Mouse (Mus musculus) stomach, embryonic 15.5 days (tissue): ENCODE data around the gene Slc35e3. TPM values are rescaled to one million over a fixed set of nuclear protein-coding genes. Genes with fewer than 3 reads are reported as not detected.

Experiments
- ATAC-seq: fragments of 200-750 bp; cut with Nextera tagmentation; 2 replicates; pipeline ENCODE4 v1.8.0; 2017; ENCODE audit warnings: low read depth, moderate number of reproducible peaks, moderate TSS enrichment; ENCODE audit not compliant: insufficient read depth, low FRiP score
- H3K27ac ChIP-seq: fragments of 300-500 bp; sonication (generic); 2 replicates; pipeline ENCODE4 v1.5.1; 2015; ENCODE audit warnings: mild to moderate bottlenecking, inconsistent platforms
- H3K27me3 ChIP-seq: fragments of 300-500 bp; sonication (generic); replicated peaks from 2 replicates; pipeline ENCODE4 v1.6.1; 2015; ENCODE audit warnings: inconsistent platforms
- H3K36me3 ChIP-seq: fragments of 300-500 bp; sonication (generic); 2 replicates; pipeline ENCODE4 v1.6.1; 2015; ENCODE audit warnings: inconsistent platforms
- H3K4me1 ChIP-seq: fragments of 300-500 bp; sonication (generic); 2 replicates; pipeline ENCODE4 v1.6.1; 2015; ENCODE audit warnings: inconsistent platforms
- H3K4me2 ChIP-seq: fragments of 300-500 bp; sonication (generic); 2 replicates; pipeline ENCODE4 v1.6.1; 2015; ENCODE audit warnings: mild to moderate bottlenecking, inconsistent platforms
- H3K4me3 ChIP-seq: fragments of 300-500 bp; sonication (generic); replicated peaks from 2 replicates; pipeline ENCODE4 v1.5.1; 2015; ENCODE audit warnings: inconsistent platforms
- H3K9ac ChIP-seq: fragments of 300-500 bp; sonication (generic); 2 replicates; pipeline ENCODE4 v1.6.1; 2015; ENCODE audit warnings: inconsistent platforms
- H3K9me3 ChIP-seq: fragments of 300-500 bp; sonication (generic); 2 replicates; pipeline ENCODE4 v1.6.1; 2016; ENCODE audit warnings: inconsistent platforms
- WGBS: fragments of 180-500 bp; shearing (Covaris S2); methylation state at CpG from one replicate; pipeline ENCODE4 v1.1.7; 2015; 5-methylcytosine and 5-hydroxymethylcytosine counted together
- polyA plus RNA-seq: library from polyadenylated mRNA; unstranded; fragments of >200 nt; fragmentation: Nextera tagmentation; extraction: Ambion mirVana; gene quantifications from 2 replicates; pipeline ENCODE4 v1.2.1, GENCODE M21; 2015

The Slc35e3 gene
- polyA plus RNA-seq, 1 experiment from 2014 or later, result 16.5 TPM

GRCm38 (mm10) chr10:117732962-117733592, 13.1 kb downstream of the Slc35e3 start:
- Histone ChIP-seq H3K9ac (no peak overlapping the region), H3K9me3 (no peaks in the 10 kb centered on the region), H3K4me3 (no peak overlapping the region), H3K36me3 (no peaks in the 10 kb centered on the region), H3K27ac (no peak overlapping the region), H3K4me1 (no peaks in the 10 kb centered on the region; the same call in 1 of the 2 replicates), H3K4me2 (no peak overlapping the region), H3K27me3 (no peaks in the 10 kb centered on the region)
- 78% methylated on average over 14 of the region's 14 CpGs for WGBS
- ATAC-seq, result no peak

GRCm38 (mm10) chr10:117732184-117732583, 14.0 kb downstream of the Slc35e3 start:
- WGBS, result 64% methylated on average over 5 of the region's 5 CpGs
- Histone ChIP-seq H3K36me3 (no peaks in the 10 kb centered on the region), H3K27ac (no peak overlapping the region), H3K27me3 (no peaks in the 10 kb centered on the region), H3K9me3 (no peaks in the 10 kb centered on the region), H3K4me2 (no peak overlapping the region), H3K4me3 (no peak overlapping the region), H3K9ac (no peak overlapping the region), H3K4me1 (no peaks in the 10 kb centered on the region; the same call in 1 of the 2 replicates)
- peak; percentile 69 for ATAC-seq

- Histone ChIP-seq H3K4me1 (no peaks in the 10 kb centered on the region; the same call in 1 of the 2 replicates), H3K36me3 (no peaks in the 10 kb centered on the region), H3K9ac (no peak overlapping the region), H3K27me3 (no peaks in the 10 kb centered on the region), H3K4me2 (no peak overlapping the region), H3K9me3 (no peaks in the 10 kb centered on the region), H3K4me3 (no peak overlapping the region), H3K27ac (no peak overlapping the region)
- WGBS, result 54% methylated on average over 15 of the region's 15 CpGs
- no peak for ATAC-seq
These were observed 14.7 kb downstream of the Slc35e3 start for GRCm38 (mm10) chr10:117731244-117732101.

GRCm38 (mm10) chr10:117730637-117731203, 15.4 kb downstream of the Slc35e3 start:
- Histone ChIP-seq H3K27me3 (no peaks in the 10 kb centered on the region), H3K36me3 (no peaks in the 10 kb centered on the region), H3K9ac (no peak overlapping the region), H3K27ac (no peak overlapping the region), H3K4me2 (no peak overlapping the region), H3K9me3 (no peaks in the 10 kb centered on the region), H3K4me3 (no peak overlapping the region), H3K4me1 (no peaks in the 10 kb centered on the region; the same call in 1 of the 2 replicates)
- 91% methylated on average over 12 of the region's 12 CpGs for WGBS
- no peak for ATAC-seq

GRCm38 (mm10) chr10:117730140-117730539, 16.0 kb downstream of the Slc35e3 start:
- Histone ChIP-seq H3K4me1 (no peaks in the 10 kb centered on the region; the same call in 1 of the 2 replicates), H3K9me3 (no peaks in the 10 kb centered on the region), H3K4me3 (no peak overlapping the region), H3K27ac (no peak overlapping the region), H3K27me3 (no peaks in the 10 kb centered on the region), H3K9ac (no peak overlapping the region), H3K36me3 (no peaks in the 10 kb centered on the region), H3K4me2 (no peak overlapping the region)
- 92% methylated on average over 7 of the region's 7 CpGs for WGBS
- ATAC-seq, result no peak

GRCm38 (mm10) chr10:117729139-117729814, 16.9 kb downstream of the Slc35e3 start:
- Histone ChIP-seq H3K9me3 (no peaks in the 10 kb centered on the region), H3K9ac (no peak overlapping the region), H3K4me2 (no peak overlapping the region), H3K27me3 (no peaks in the 10 kb centered on the region), H3K4me3 (no peak overlapping the region), H3K36me3 (no peaks in the 10 kb centered on the region), H3K4me1 (no peaks in the 10 kb centered on the region; the same call in 1 of the 2 replicates), H3K27ac (no peak overlapping the region)
- WGBS, result 54% methylated on average over 11 of the region's 11 CpGs
- no peak for ATAC-seq

- 86% methylated on average over 5 of the region's 5 CpGs for WGBS
- no peaks in the 10 kb centered on the region; the same call in 1 of the 2 replicates for H3K4me1 ChIP-seq
- no peak overlapping the region for H3K4me3 ChIP-seq
- no peak overlapping the region for H3K9ac ChIP-seq
- H3K9me3 ChIP-seq, result no peaks in the 10 kb centered on the region
- no peaks in the 10 kb centered on the region for H3K27me3 ChIP-seq
- no peaks in the 10 kb centered on the region for H3K36me3 ChIP-seq
- no peak overlapping the region for H3K27ac ChIP-seq
- H3K4me2 ChIP-seq, result no peak overlapping the region
- no peak for ATAC-seq
These were observed 17.6 kb downstream of the Slc35e3 start for GRCm38 (mm10) chr10:117728574-117728973.

- Histone ChIP-seq H3K36me3 (no peaks in the 10 kb centered on the region), H3K27ac (no peak overlapping the region), H3K4me1 (no peaks in the 10 kb centered on the region; the same call in 1 of the 2 replicates), H3K9ac (no peak overlapping the region), H3K9me3 (no peaks in the 10 kb centered on the region), H3K27me3 (no peaks in the 10 kb centered on the region), H3K4me3 (no peak overlapping the region), H3K4me2 (no peak overlapping the region)
- ATAC-seq, result no peak
- WGBS, result 71% methylated on average over 9 of the region's 9 CpGs
These were observed 18.6 kb downstream of the Slc35e3 start for GRCm38 (mm10) chr10:117727518-117728110.

GRCm38 (mm10) chr10:117726888-117727385, 19.2 kb downstream of the Slc35e3 start:
- Histone ChIP-seq H3K27ac (no peak overlapping the region), H3K27me3 (no peaks in the 10 kb centered on the region), H3K9ac (no peak overlapping the region), H3K4me1 (no peaks in the 10 kb centered on the region; the same call in 1 of the 2 replicates), H3K9me3 (no peaks in the 10 kb centered on the region), H3K4me2 (no peak overlapping the region), H3K36me3 (no peaks in the 10 kb centered on the region), H3K4me3 (no peak overlapping the region)
- WGBS, result 91% methylated on average over 4 of the region's 4 CpGs
- ATAC-seq, result no peak

GRCm38 (mm10) chr10:117726350-117726749, 19.8 kb downstream of the Slc35e3 start:
- 87% methylated on average over 4 of the region's 4 CpGs for WGBS
- H3K27ac ChIP-seq, result no peak overlapping the region

GRCm38 (mm10) chr10:117725671-117726070, 20.5 kb downstream of the Slc35e3 start:
- H3K9ac ChIP-seq, result no peak overlapping the region
- 69% methylated on average over 7 of the region's 7 CpGs for WGBS
- no peak overlapping the region for H3K27ac ChIP-seq
- H3K27me3 ChIP-seq, result no peaks in the 10 kb centered on the region
- H3K4me2 ChIP-seq, result no peak overlapping the region
- no peaks in the 10 kb centered on the region for H3K9me3 ChIP-seq
- H3K36me3 ChIP-seq, result no peaks in the 10 kb centered on the region
- no peaks in the 10 kb centered on the region for H3K4me1 ChIP-seq
- no peak for ATAC-seq
- no peak overlapping the region for H3K4me3 ChIP-seq

More at GRCm38 (mm10) chr10:117726350-117726749, 19.8 kb downstream of the Slc35e3 start:
- H3K9ac ChIP-seq, result no peak overlapping the region
- no peaks in the 10 kb centered on the region for H3K9me3 ChIP-seq
- no peaks in the 10 kb centered on the region for H3K27me3 ChIP-seq
- H3K4me1 ChIP-seq, result no peaks in the 10 kb centered on the region; the same call in 1 of the 2 replicates
- no peak overlapping the region for H3K4me3 ChIP-seq
- H3K4me2 ChIP-seq, result no peak overlapping the region
- ATAC-seq, result no peak
- no peaks in the 10 kb centered on the region for H3K36me3 ChIP-seq
